Mouse (Mus musculus) frontal cortex, adult 2 months (tissue): ENCODE measurements at regions not wholly inside any gene's neighbourhood (a gene's known extent, or its start where the extent isn't known, plus 50 kb on each side); places are given as distances from the start of the nearest gene placed in this dataset.
"Not testable (repeated sequence)": the region's sequence is repeated elsewhere in the genome, so short reads cannot be mapped to it uniquely, and the experiment has no call there.

ENCODE experiments used
- DNase-seq, 2 experiments: peaks; one replicate each; pipeline ENCODE4 v3.0.0; 2022; ENCODE audit warnings: low spot score in 1 of 2; ENCODE audit errors: extremely low spot score in 1 of 2

GRCm38 (mm10) chr3:22285904-22286303 lies 209.5 kb downstream of the Tbl1xr1 start:
- DNase-seq: no peak

GRCm38 (mm10) chr3:22293466-22293865 lies 217.0 kb downstream of the Tbl1xr1 start:
- DNase-seq: no peak

GRCm38 (mm10) chr3:22294081-22294480 lies 217.6 kb downstream of the Tbl1xr1 start:
- not testable (repeated sequence) for DNase-seq

GRCm38 (mm10) chr3:22296925-22297324 lies 220.5 kb downstream of the Tbl1xr1 start:
- DNase-seq: not testable (repeated sequence)

- not testable (repeated sequence) for DNase-seq
Measured at GRCm38 (mm10) chr3:22297831-22298230, 221.4 kb downstream of the Tbl1xr1 start.

- DNase-seq: no peak
Measured at GRCm38 (mm10) chr3:22300553-22300952, 224.1 kb downstream of the Tbl1xr1 start.

- DNase-seq: no peak
Measured at GRCm38 (mm10) chr3:22301991-22302517, 225.6 kb downstream of the Tbl1xr1 start.

- no peak for DNase-seq
Measured at GRCm38 (mm10) chr3:22304145-22304544, 227.7 kb downstream of the Tbl1xr1 start.

GRCm38 (mm10) chr3:22306624-22307023 lies 230.2 kb downstream of the Tbl1xr1 start:
- DNase-seq: peak in 1 of 2 experiments; percentile 45

GRCm38 (mm10) chr3:22308962-22309361 lies 232.5 kb downstream of the Tbl1xr1 start:
- DNase-seq: peak; percentile 28 to 90

- no peak for DNase-seq
Measured at GRCm38 (mm10) chr3:22316466-22317185, 240.2 kb downstream of the Tbl1xr1 start.

GRCm38 (mm10) chr3:22320425-22320824 lies 244.0 kb downstream of the Tbl1xr1 start:
- not testable (repeated sequence) for DNase-seq

- DNase-seq: no peak
Measured at GRCm38 (mm10) chr3:22331240-22331639, 254.8 kb downstream of the Tbl1xr1 start.
